Mouse (Mus musculus) CD4-positive, CD25-positive, alpha-beta regulatory T cell, adult 4 months (primary cell): ENCODE results near the gene Brms1l. TPM values are rescaled to one million over a fixed set of nuclear protein-coding genes. Genes with fewer than 3 reads are reported as not detected.

Experiments used
- ATAC-seq: one replicate; pipeline ENCODE4 v1.8.0; 2017
- polyA plus RNA-seq, 2 experiments: library from polyadenylated mRNA; unstranded; fragments of 100-300 nt; shearing (Covaris generic); gene quantifications; one replicate each; pipeline ENCODE4 v1.2.1; 2017

Gene Brms1l
- polyA plus RNA-seq, 2 experiments from 2014 or later: 13.8 to 15.8 TPM

- no peak for ATAC-seq
Measured at GRCm38 (mm10) chr12:55860631-55861030, 24.5 kb downstream of the Brms1l start.

- no peak for ATAC-seq
Measured at GRCm38 (mm10) chr12:55867738-55868137, 31.6 kb downstream of the Brms1l start.

GRCm38 (mm10) chr12:55869622-55870322 is 33.6 kb downstream of the Brms1l start:
- no peak for ATAC-seq

GRCm38 (mm10) chr12:55885449-55885848 is 49.3 kb downstream of the Brms1l start:
- no peak for ATAC-seq

- no peak for ATAC-seq
Measured at GRCm38 (mm10) chr12:55888570-55888969, 52.4 kb downstream of the Brms1l start.

GRCm38 (mm10) chr12:55904801-55905200 is 68.7 kb downstream of the Brms1l start:
- ATAC-seq: no peak

GRCm38 (mm10) chr12:55912138-55912537 is 76.0 kb downstream of the Brms1l start:
- no peak for ATAC-seq

GRCm38 (mm10) chr12:55913201-55913600 is 77.1 kb downstream of the Brms1l start:
- no peak for ATAC-seq

GRCm38 (mm10) chr12:55916250-55916649 is 80.1 kb downstream of the Brms1l start:
- ATAC-seq: no peak

- ATAC-seq: no peak
Measured at GRCm38 (mm10) chr12:55917020-55917419, 80.9 kb downstream of the Brms1l start.

Other genes with a start within 250 kb of the Brms1l start
- gene Insm2, start 236.9 kb upstream of the Brms1l start, polyA plus RNA-seq: under 1 TPM in 1 of 2 experiments, not detected in 1; 0.20 TPM
- gene Ralgapa1, start 15.2 kb upstream of the Brms1l start, polyA plus RNA-seq: 10 to 100 TPM; 14.0 to 17.4 TPM